Mouse (Mus musculus) liver, embryonic 14.5 days (tissue): ENCODE measurements around the gene Sema4d. TPM values are rescaled to one million over a fixed set of nuclear protein-coding genes. Genes with fewer than 3 reads are reported as not detected.

Experiments used
- ATAC-seq: fragments of 200-750 bp; cut with Nextera tagmentation; 2 replicates; pipeline ENCODE4 v1.8.0; 2017; ENCODE audit warnings: moderate number of reproducible peaks, mild to moderate bottlenecking, moderate library complexity; ENCODE audit not compliant: insufficient read depth
- DNase-seq, 3 experiments: peaks; one replicate each; pipeline ENCODE4 v3.0.0-alpha.2; 2012 to 2013; ENCODE audit warnings: low read depth in 3 of 3, low spot score in 3 of 3
- H3K27ac ChIP-seq: fragments of 300-500 bp; sonication (generic); 2 replicates; pipeline ENCODE4 v1.5.1; 2014; ENCODE audit warnings: moderate library complexity, mild to moderate bottlenecking, control low read depth, inconsistent platforms
- H3K27me3 ChIP-seq: fragments of 300-500 bp; sonication (generic); 2 replicates; pipeline ENCODE4 v1.6.1; 2014; ENCODE audit warnings: mild to moderate bottlenecking, low read length, moderate library complexity; ENCODE audit not compliant: control insufficient read depth, insufficient read depth
- H3K36me3 ChIP-seq: fragments of 300-500 bp; sonication (generic); replicated peaks from 2 replicates; pipeline ENCODE4 v1.6.1; 2014; ENCODE audit warnings: low read depth; ENCODE audit not compliant: control insufficient read depth, insufficient read depth
- H3K4me1 ChIP-seq, 2 experiments: fragments of 200-500 bp in 1 of 2; fragments of 300-500 bp in 1 of 2; sonication (generic) in 1 of 2; replicated peaks; 2 replicates each; pipeline ENCODE4 v1.6.1; 2012 to 2014; ENCODE audit warnings: antibody characterized with exemption in 1 of 2, inconsistent platforms in 1 of 2, low read length in 1 of 2; ENCODE audit not compliant: control insufficient read depth in 2 of 2, insufficient read depth in 2 of 2
- H3K4me2 ChIP-seq: fragments of 300-500 bp; sonication (generic); 2 replicates; pipeline ENCODE4 v1.6.1; 2014; ENCODE audit warnings: low read depth, mild to moderate bottlenecking, control low read depth, moderate library complexity
- H3K4me3 ChIP-seq, 2 experiments: fragments of 200-500 bp in 1 of 2; fragments of 300-500 bp in 1 of 2; sonication (generic) in 1 of 2; 2 replicates each; pipeline ENCODE4 v1.5.1; 2012 to 2014; ENCODE audit warnings: low read depth in 2 of 2, low read length in 2 of 2, mild to moderate bottlenecking in 2 of 2, control low read depth in 1 of 2, inconsistent platforms in 1 of 2, moderate library complexity in 1 of 2; ENCODE audit not compliant: insufficient read depth in 1 of 2
- H3K9ac ChIP-seq: fragments of 300-500 bp; sonication (generic); replicated peaks from 2 replicates; pipeline ENCODE4 v1.6.1; 2014; ENCODE audit warnings: mild to moderate bottlenecking, control low read depth, moderate library complexity
- H3K9me3 ChIP-seq: fragments of 300-500 bp; sonication (generic); 2 replicates; pipeline ENCODE4 v1.6.1; 2016; ENCODE audit warnings: low read length, mixed read lengths; ENCODE audit not compliant: control insufficient read depth
- CTCF ChIP-seq: IDR thresholded peaks from 2 replicates; pipeline ENCODE4 v1.5.1; 2016; ENCODE audit warnings: antibody characterized with exemption, low read depth, control low read depth
- EP300 ChIP-seq: IDR thresholded peaks from 2 replicates; pipeline ENCODE4 v1.6.1; 2016; ENCODE audit warnings: antibody characterized with exemption, low read depth
- WGBS: fragments of 180-500 bp; shearing (Covaris S2); extraction: QIAGEN DNeasy Blood & Tissue Kit; methylation state at CpG from one replicate; pipeline ENCODE4 v1.1.7; 2014; ENCODE audit not compliant: insufficient replicate concordance; 5-methylcytosine and 5-hydroxymethylcytosine counted together
- polyA plus RNA-seq, 2 experiments: library from polyadenylated mRNA; depleted of rRNA in 1 of 2; stranded (reverse) in 1 of 2; unstranded in 1 of 2; fragments of >200 nt; fragmentation: Nextera tagmentation in 1 of 2; extraction: Ambion mirVana in 1 of 2; gene quantifications; 2 replicates each; pipeline versions ENCODE4 v1.2.1 to v1.2.3; 2012 to 2014

Gene Sema4d
- polyA plus RNA-seq, 2 experiments = 4.6 to 4.7 TPM

GRCm38 (mm10) chr13:51815865-51816504 is 22.4 kb upstream of the Sema4d start:
- H3K9me3 ChIP-seq = no peaks in the 10 kb centered on the region
- H3K4me1 ChIP-seq = peaks cover 0 to 13% of the 10 kb centered on the region in 2 experiments; a peak in 2 of 4 replicates
- H3K4me2 ChIP-seq = no peak overlapping the region; the same call in 1 of the 2 replicates
- H3K4me3 ChIP-seq = no peak overlapping the region
- no peaks in the 10 kb centered on the region for H3K36me3 ChIP-seq
- 12% methylated on average over 9 of the region's 9 CpGs for WGBS
- H3K27ac ChIP-seq = no peak overlapping the region
- DNase-seq (peak in 1 of 3 experiments; percentile 23), ATAC-seq (peak; percentile 52; the same call in 1 of the 2 replicates)
- no peak overlapping the region for H3K9ac ChIP-seq
- peak; percentile 68 for TF ChIP-seq CTCF
- TF ChIP-seq EP300 = no peak
- H3K27me3 ChIP-seq = no peaks in the 10 kb centered on the region

- H3K27ac ChIP-seq = no peak overlapping the region
- H3K4me3 ChIP-seq = no peak overlapping the region
- 71% methylated on average over 6 of the region's 6 CpGs for WGBS
- ATAC-seq (no peak), DNase-seq (no peak)
- TF ChIP-seq CTCF (no peak), EP300 (no peak)
- H3K4me2 ChIP-seq = no peak overlapping the region
- no peaks in the 10 kb centered on the region for H3K9me3 ChIP-seq
- peaks cover 0 to 13% of the 10 kb centered on the region in 2 experiments; a peak in 2 of 4 replicates for H3K4me1 ChIP-seq
- H3K9ac ChIP-seq = no peak overlapping the region
- no peaks in the 10 kb centered on the region for H3K36me3 ChIP-seq
- H3K27me3 ChIP-seq = no peaks in the 10 kb centered on the region
Measured at GRCm38 (mm10) chr13:51814646-51815045, 21.1 kb upstream of the Sema4d start.

- H3K27ac ChIP-seq = no peak overlapping the region
- DNase-seq (peak in 1 of 3 experiments; percentile 18), ATAC-seq (0 out of 2 replicates have a peak, but pooled peaks have one; percentile 15)
- no peak overlapping the region for H3K4me2 ChIP-seq
- H3K9ac ChIP-seq = no peak overlapping the region
- no peak for TF ChIP-seq EP300
- TF ChIP-seq CTCF = no peak
- H3K36me3 ChIP-seq = no peaks in the 10 kb centered on the region
- no peaks in the 10 kb centered on the region for H3K27me3 ChIP-seq
- no peaks in the 10 kb centered on the region for H3K9me3 ChIP-seq
- H3K4me1 ChIP-seq = peaks cover 0 to 13% of the 10 kb centered on the region in 2 experiments; a peak in 2 of 4 replicates
- no peak overlapping the region for H3K4me3 ChIP-seq
- WGBS = 40% methylated on average over 10 of the region's 10 CpGs
Measured at GRCm38 (mm10) chr13:51813621-51814615, 20.4 kb upstream of the Sema4d start.

GRCm38 (mm10) chr13:51808141-51808540 is 14.6 kb upstream of the Sema4d start:
- no peak overlapping the region for H3K4me3 ChIP-seq
- TF ChIP-seq EP300 (no peak), CTCF (no peak)
- no peak overlapping the region for H3K27ac ChIP-seq
- H3K9ac ChIP-seq = no peak overlapping the region
- no peak overlapping the region for H3K4me2 ChIP-seq
- H3K9me3 ChIP-seq = no peaks in the 10 kb centered on the region
- no peaks in the 10 kb centered on the region for H3K27me3 ChIP-seq
- 58% methylated on average over 12 of the region's 12 CpGs for WGBS
- H3K4me1 ChIP-seq = no peaks in the 10 kb centered on the region
- no peaks in the 10 kb centered on the region for H3K36me3 ChIP-seq
- DNase-seq (no peak), ATAC-seq (no peak)

GRCm38 (mm10) chr13:51806220-51806619 is 12.7 kb upstream of the Sema4d start:
- H3K4me2 ChIP-seq = no peak overlapping the region
- ATAC-seq = no peak
- DNase-seq = no peak
- H3K9ac ChIP-seq = no peak overlapping the region
- H3K4me1 ChIP-seq = no peaks in the 10 kb centered on the region; a peak in 1 of 4 replicates
- no peaks in the 10 kb centered on the region for H3K9me3 ChIP-seq
- TF ChIP-seq EP300 = no peak
- TF ChIP-seq CTCF = no peak
- H3K27ac ChIP-seq = no peak overlapping the region
- WGBS = 85% methylated on average over 15 of the region's 15 CpGs
- no peaks in the 10 kb centered on the region for H3K36me3 ChIP-seq
- no peaks in the 10 kb centered on the region for H3K27me3 ChIP-seq
- H3K4me3 ChIP-seq = no peak overlapping the region
